Mouse (Mus musculus) liver, postnatal 0 days (tissue): ENCODE measurements around the gene Kiss1r.

Experiments
- CTCF ChIP-seq: sonication (generic); IDR thresholded peaks from 2 replicates; pipeline ENCODE4 v1.5.1; 2016; ENCODE audit warnings: antibody characterized with exemption, low read depth
- EP300 ChIP-seq: IDR thresholded peaks from 2 replicates; pipeline ENCODE4 v1.6.1; 2016; ENCODE audit warnings: antibody characterized with exemption, low read depth, mild to moderate bottlenecking

DNA sequence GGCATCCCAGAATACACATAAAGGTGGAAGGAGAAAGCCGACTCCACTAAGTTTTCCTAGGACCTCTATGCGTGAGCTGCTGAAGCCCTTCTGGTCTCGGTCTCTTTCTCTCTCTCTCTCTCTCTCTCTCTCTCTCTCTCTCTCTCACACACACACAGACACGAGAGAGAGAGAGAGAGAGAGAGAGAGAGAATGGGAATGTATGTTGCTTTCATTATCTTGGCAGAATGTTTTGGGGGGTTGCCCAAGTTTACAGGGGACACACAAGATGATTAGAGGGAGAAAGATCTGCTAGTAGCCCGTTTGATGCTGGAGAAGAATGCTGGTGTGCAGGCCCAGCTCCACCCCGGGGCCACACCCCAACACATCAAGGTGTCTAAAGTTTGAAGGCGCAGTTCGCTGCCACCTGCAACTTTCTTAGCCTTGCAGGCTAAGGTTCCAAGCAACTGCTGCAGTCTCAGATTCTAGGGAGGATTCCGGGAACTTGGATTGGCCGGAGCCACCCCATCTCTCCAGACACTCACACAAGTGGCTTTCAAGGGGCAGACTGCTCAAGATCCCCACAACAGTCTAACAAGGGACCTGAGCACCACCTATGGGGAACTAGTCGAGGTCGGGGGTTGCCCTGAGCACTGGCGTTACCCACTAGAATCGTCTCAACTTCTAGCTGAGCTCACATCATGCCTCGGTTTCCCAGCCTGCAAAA is 9.2 kb downstream of the Kiss1r start:
- TF ChIP-seq CTCF = no peak
- TF ChIP-seq EP300 = no peak
